Mouse (Mus musculus) thymus, adult 2 months (tissue): Measurements from ENCODE around the gene Wdr70.

ENCODE experiments used
- CTCF ChIP-seq: fragments of 200-500 bp; IDR thresholded peaks from 2 replicates; pipeline ENCODE4 v1.5.1; 2012; ENCODE audit warnings: mild to moderate bottlenecking, control low read depth, low read length, moderate library complexity, borderline replicate concordance; ENCODE audit not compliant: control insufficient read depth, poor library complexity, insufficient read depth; ENCODE audit errors: extremely low read depth
- POLR2A ChIP-seq: fragments of 200-500 bp; IDR thresholded peaks from 2 replicates; pipeline ENCODE4 v1.6.1; 2012; ENCODE audit warnings: mild to moderate bottlenecking, low read length, control low read depth, moderate library complexity; ENCODE audit not compliant: control insufficient read depth, poor library complexity, insufficient read depth; ENCODE audit errors: extremely low read depth

DNA sequence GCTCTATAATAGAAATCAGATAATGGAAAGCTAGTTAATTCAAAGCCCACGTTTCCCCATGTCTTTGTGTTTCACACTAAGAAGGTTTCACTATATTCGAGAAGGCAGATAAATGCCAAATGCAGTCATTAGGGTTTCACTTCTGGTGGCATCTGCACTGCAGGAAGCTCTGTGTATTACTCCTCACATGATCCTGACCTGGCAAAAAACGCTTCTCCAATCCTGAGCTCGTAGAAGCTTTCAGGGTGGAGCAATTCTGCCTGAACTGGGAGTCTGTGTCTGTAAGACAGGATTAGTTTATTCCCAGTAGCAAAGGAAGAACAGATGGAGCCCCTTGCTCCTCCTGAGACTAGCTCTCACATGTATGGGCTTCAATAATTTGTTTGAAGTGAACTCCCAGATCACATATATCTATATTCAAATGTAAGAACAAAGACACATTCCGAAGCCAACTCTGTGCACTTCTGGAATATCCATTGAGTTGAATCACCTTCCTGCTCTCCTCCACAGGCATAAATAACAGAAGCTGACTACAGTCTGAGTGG is 192.4 kb downstream of the Wdr70 start:
- TF ChIP-seq CTCF (no peak), POLR2A (no peak)
